Mouse (Mus musculus): ENCODE measurements around the gene St6galnac3.

Gene St6galnac3

DNA sequence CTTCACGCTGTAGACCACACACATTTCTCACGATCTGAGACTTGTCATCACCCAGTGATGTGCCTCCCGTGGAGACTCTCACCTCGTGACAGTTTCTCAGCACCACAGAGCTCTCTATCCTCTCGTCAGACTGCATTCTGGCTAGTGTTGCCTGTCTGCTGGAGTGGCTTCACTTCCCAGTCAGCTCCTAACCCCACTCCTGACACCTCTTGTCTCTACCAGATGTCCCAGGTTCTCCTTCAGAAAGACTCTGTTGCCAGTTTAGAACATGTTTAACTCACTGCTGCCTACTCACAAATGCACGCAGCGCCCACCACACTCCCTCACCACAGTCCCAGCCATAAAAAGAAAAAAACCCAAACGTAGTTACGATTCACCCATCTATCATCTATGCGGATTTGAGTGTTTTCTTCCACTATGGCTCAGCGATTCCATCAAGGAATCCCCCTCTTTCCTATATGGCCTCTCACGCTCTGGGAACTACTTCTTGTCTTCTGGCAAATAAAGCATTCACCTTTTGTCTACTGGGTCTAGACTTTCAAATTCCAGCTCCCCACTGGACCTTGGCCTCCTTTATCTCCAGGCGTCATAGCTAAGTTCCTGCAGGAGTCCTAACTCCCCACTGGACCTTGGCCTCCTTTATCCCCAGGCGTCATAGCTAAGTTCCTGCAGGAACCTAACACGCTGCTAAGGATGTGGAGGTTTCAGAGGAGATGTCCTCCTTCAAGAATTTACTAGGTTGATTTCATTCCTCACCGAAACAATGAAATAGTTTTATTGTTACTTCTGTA is 371.5 kb downstream of the St6galnac3 start:
- no peak for DNase-seq (ENCODE audit: low spot score in 2 of 2)

DNA sequence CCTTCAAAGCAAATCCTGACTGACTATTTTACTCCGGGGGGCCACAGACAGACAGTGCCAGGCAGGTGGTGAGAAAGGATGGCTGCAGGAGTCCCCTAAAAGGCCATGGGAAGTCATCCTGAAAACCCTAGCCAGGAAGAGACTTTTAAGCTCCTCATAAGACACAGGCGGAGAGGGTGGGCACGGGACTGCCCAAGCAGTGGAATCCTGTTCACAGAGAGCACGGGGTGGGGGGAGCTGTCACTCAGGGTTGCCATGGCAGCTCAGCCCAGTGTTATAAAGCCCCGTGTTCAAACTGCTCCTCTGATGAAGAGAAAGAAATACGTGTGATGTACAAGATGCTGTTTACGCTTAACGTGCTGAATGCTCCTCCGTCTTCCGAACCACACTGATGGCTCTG is 375.0 kb downstream of the St6galnac3 start:
- DNase-seq (ENCODE audit: low spot score in 2 of 2) = no peak

DNA sequence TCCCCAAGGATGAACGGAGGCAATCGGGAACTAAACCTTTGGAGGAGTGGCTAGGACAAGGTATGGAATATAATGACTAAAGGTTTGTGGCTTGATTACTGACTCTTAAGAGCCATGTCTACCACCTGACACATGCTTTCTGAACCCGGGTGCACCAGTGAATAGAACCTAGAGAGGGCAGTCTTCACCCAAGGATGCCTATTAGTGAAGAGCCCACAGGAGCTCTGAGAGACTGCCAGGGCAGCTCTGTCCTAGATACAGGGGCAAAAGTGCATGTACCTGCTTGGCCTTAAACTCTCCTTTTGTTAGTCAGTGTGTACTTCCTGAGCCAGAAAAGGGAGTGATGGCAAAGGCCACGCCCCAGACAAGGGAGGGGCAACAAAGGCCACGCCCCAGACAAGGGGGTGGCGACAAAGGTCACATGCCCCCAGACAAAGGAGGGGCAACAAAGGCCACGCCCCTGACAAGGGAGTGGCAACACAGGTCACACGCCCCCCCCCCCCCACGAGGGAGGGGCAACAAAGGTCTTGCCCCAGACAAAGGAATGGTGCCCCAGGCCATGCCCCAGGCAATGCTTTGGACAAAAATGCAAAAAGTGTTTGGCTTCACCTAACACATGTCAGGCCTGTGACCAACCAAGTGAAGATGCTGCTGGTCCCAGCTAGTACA is 376.0 kb downstream of the St6galnac3 start:
- DNase-seq (ENCODE audit: low spot score in 2 of 2) = no peak

DNA sequence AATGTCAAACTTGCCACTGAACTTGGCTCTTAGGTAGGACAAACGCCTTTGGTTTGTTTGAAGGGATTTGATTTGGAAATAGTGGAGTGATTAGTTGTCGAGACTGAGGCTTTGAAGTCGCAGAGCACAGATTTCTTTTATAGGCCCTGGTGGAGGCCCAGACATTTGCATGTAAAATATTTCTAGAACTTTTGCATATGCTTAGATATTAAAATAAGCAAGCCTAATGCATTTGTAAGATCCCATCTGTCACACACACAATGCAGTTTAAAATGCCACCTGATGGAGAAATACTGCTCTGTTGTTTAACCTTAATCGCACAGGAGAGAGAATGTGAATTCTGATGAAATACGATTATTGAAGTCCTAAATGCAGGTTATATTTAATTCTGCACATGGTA is 380.0 kb downstream of the St6galnac3 start:
- no peak for DNase-seq (ENCODE audit: low spot score in 2 of 2)

DNA sequence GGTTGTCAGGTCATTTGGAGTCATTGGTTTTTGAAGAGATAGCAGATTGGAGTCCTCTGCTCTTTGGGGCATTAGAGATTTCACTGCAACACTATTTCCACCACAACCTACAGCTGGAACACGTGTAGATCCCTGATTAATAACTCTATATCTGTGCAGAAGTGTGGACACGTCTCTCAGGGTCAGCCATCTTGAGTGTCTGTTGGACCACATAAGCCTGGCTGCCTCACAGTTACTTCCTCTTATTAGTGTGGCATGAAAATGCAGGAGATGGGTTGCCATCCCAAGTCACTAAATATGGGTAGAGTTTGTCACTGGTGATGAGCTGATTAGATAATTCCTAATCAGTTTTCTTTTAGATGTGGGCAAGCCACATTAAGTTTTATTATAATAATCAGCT is 385.0 kb downstream of the St6galnac3 start:
- no peak for DNase-seq (ENCODE audit: low spot score in 2 of 2)

DNA sequence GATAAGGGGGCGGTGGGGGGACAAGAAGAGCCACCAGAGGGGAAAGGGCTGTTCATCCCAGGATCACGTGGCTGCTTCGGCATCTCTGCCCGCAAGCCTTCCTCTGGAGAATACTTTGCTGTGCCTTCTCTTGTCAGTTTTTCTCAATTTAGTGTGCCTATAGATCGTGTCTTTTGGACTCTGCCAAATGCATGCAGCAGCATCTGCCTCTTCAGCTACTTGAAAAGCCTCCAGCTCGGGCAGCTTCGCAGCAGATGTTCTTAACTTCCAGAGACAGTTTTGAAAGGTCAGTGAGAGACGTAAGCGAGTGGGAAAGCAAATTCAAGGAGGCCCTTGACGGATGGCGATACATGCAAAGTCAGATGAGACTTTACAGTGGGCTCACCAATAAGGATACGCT is 385.9 kb downstream of the St6galnac3 start:
- DNase-seq (ENCODE audit: low spot score in 2 of 2) = no peak

DNA sequence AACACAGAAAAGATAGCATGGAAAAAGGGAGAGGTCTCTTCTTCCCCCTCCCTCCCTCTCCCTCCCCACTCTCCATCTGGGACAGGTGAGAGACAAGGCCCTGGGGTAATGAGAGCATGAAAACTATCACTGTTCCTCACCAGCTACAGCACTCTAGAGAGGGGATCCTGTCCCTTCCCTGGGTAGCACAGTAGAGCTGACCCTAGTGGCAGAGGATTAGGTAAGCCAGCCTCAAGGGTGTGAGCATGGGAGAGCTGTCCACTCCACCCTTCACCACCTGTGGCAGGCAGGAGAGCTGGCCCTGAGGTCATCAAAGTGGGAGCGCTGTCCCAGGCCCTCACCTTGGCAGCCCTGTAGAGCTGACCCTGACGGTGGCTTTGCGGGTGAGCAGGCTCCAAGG is 387.2 kb downstream of the St6galnac3 start:
- DNase-seq (ENCODE audit: low spot score in 2 of 2) = no peak

DNA sequence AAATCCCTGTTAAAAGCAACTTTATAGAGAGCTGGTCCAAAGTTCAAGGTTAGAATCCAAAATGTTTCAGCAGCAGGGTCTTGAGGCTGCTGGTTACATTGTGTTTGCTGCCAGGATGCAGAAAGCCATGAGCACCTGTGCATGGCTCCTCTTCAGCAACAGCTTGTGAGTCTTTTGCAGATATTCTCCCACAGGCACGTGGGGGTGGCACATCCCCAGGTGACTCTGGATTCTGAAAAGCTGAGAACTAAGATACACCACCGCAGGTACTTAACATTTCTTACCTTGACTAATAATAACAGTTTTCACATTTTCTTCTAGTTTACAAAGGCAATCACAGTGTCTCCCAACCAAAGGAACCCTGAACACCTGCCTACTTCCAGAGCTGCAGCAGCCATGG is 387.8 kb downstream of the St6galnac3 start:
- no peak for DNase-seq (ENCODE audit: low spot score in 2 of 2)

DNA sequence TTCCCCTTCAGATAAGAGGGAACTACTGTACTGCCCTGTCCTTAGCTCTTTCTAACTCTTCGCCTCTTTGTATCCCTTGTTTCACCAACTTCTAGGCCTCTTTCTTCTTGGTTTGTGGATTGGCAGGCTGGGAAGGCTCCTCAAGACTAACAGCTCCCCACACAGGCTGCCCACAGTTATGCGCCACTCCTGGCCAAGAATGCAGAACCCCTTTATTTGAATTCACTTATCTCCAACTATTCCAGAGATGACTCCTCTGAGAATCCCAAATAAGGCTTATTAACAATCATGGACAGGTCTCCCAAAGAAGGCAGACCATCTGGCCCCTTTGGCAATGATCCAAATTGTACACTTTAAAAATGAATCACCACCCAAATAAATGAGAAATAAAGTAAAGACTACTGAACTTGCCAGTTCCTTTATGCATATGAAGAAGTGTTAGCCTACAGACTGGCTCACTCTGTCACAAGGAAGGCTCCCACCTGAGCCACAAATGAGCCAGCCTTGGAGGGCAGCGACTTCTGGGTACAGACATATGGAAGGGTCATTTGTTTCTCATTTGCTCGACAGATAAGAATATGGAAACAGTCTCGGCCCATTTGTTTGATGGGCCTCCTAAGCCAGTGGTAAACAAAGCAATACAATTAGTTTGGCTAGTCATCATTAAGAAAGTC is 390.7 kb downstream of the St6galnac3 start:
- DNase-seq (ENCODE audit: low spot score in 2 of 2) = no peak

DNA sequence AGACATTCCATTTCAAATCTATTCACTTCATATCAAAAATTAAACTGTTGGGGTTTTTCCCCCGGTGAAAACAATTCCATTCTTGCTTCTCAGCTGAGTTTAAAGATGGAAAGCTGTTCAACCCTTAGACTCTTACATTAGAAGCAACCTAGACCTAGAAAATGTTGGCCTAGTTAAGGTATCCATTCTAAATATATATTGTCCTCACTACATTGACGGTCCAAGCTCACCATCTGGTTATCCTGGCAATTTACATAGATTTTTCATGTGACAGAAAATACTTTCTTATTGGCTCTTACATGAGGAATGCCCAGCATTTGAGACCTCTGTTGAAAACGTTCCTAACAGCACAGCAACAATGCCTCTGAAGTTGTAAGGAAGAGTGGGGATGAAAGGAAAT is 400.7 kb downstream of the St6galnac3 start:
- no peak for DNase-seq (ENCODE audit: low spot score in 2 of 2)

DNA sequence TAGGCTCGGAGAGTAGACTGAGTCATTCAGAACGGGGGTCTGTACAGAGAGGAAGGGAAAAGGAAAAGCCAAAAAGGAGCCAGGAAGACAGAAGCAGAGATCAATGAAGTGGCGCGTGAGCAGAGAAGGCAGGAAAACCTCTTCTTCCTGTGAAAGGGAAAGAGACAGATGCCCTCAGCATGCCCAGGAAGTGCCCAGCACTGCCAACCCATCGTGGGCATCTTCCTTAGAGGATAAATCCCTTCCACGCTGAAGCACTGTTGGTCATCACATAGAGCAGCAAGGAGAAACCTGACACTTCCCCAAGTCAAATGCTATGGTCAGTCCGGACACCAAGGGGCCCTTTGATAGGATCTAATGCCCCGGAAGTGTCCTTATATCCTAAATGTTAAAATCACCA is 401.5 kb downstream of the St6galnac3 start:
- DNase-seq (ENCODE audit: low spot score in 2 of 2) = no peak

DNA sequence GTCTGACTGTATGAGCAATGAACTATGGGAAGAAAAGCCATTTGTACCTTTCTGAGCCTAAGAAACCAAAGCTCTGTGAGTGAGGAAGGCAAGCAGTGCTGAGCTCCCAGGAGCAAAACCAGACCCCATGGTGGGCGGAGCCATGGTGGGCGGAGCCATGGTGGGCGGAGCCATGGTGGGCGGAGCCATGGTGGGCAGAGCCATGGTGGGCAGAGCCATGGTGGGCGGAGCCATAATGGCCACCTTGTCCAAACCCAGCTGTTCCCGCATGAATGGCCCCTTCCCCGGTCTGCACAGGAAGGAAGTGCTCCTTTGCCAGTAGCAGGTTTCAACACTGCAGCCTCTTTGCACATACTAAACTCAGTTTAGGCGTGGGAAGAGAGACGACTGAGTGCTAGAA is 411.4 kb downstream of the St6galnac3 start:
- no peak for DNase-seq (ENCODE audit: low spot score in 2 of 2)

DNA sequence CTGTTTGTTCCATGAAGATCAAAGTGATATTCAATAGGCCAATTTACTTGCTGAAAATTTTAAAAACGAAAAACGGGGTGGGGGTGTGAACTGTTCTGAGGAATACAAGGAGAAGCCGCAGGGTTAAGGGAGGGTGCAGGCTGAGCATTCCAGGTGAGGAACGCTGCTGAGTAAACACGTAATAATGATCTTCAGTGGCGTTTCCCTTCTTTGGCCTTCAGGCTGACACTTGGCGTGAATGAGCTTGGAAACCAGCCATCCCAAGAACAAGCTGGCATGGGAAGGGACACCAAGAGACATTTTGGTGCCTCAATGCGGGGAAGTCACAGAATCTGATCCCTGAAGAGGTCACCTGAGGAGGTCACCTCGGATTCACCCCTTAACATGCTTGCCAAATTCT is 411.8 kb downstream of the St6galnac3 start:
- DNase-seq (ENCODE audit: low spot score in 2 of 2) = no peak

DNA sequence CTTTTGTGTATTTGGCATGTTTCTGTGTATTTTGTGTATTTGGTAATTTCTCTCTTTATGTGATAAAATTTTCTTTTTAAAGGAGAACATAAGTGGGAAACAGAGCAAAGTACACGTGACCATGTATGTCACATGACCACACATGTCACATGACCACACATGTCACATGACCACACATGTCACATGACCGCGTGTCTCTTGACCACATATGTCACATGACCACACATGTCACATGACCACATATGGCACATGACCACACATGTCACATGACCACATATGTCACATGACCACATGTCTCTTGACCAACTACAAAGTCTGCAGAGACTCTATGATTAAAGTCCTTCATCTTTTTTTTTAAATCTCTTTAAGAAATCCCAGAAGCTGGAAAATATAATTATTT is 413.0 kb downstream of the St6galnac3 start:
- no peak for DNase-seq (ENCODE audit: low spot score in 2 of 2)

DNA sequence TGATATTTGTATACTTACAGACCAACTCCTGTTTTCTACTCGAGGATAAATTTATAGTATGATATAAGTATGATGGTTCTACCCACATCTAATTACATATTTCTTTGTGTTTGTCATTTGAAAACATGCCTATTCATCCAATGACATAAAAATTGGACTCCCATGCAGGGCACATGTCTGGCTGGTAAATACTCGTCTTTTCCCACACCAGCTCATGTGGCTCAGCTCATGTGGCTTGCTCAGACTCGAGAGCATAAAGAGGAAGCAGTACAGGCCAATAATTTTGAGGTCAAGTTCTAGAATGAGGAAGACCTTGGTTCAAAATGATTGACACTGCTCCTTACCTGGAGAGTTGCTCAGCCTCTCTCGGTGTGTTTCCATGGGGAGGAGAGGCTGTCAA is 416.6 kb downstream of the St6galnac3 start:
- DNase-seq (ENCODE audit: low spot score in 2 of 2) = no peak

DNA sequence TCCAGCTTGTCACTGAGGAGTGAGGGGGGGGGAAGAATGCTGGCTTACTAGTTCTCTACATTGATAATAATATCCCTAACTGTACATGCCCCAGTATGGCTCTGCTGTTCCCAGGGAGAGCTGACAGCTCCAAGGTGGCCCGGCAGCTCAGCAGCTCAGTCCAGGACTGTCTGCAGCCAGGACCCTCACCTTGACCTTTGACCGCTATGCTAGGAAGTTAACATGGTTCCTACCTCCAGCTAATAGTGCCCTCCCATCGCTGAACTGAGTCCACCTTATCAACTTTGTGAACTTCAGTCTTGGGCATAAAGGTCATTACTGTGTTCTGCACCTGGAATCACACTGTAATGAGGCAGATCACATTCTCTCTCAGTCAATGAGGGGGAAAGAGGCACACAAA is 419.8 kb downstream of the St6galnac3 start:
- DNase-seq (ENCODE audit: low spot score in 2 of 2) = no peak

DNA sequence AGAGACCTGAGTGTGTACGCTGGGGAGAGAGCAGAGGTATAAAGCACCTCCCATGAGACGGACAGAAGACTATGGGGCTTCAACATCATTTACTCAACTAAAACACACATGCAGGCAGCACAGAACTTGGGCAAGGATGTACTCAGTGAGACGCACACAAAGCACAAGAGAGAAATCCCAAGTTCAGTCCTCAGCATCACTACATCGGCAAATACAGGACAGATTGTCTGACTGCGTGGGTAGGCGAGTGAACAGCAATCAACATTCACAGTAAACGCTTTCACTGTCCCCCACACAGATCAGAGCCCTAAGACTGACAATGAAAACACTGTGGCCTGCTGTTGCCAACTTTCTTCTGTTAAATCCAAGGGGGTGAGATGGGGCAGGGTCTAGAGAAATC is 422.6 kb downstream of the St6galnac3 start:
- no peak for DNase-seq (ENCODE audit: low spot score in 2 of 2)

DNA sequence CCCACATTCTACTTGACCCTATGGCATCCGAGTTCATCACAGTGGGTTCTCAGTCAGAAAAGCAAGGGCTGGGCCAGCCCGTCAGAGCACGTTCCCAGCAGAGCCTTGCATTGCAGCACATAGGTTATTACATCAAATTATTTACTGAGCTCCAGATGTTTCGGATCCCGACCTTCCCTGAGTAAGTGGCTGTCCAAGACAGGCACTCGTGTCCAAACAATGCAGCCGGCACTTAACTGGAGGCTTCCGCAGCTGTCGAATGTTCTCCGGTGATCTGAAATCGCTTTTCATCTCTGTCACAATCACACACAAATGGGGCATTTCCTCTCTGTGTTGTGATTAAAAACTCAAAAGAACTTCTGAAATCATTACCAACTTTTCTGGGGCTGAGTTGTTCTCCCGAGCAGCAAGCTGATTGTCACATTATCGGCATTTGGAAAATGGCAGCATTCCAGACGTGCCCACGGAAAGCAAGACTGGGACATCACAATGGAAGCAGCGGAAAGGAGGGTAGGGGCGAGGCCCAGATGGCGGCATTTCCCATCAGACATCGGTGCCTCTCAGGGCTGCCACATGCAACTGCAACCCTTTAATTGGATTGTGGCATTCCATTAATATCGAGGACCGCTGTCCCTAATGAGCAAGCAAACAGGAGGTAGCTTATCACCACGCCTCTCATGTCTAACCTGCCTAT is 428.5 kb downstream of the St6galnac3 start:
- DNase-seq (ENCODE audit: low spot score in 2 of 2) = no peak

DNA sequence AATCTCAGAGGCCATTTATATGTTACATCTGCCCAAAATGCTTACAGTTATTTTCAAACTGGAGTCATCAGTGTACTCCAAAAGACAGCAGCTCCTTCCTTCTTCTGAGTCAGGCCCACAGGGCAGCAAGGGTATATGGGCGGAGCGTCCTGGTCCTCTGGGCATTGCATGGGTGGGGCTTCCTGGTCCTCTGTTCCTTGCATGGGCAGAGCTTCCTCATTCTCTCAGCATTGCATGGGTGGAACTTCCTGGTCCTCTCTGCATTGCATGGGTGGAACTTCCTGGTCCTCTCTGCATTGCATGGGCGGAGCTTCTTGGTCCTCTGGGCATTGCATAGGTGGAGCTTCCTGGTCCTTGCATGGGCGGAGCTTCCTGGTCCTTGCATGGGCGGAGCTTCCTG is 432.1 kb downstream of the St6galnac3 start:
- peak in 1 of 2 experiments; percentile 20 for DNase-seq (ENCODE audit: low spot score in 2 of 2)

DNA sequence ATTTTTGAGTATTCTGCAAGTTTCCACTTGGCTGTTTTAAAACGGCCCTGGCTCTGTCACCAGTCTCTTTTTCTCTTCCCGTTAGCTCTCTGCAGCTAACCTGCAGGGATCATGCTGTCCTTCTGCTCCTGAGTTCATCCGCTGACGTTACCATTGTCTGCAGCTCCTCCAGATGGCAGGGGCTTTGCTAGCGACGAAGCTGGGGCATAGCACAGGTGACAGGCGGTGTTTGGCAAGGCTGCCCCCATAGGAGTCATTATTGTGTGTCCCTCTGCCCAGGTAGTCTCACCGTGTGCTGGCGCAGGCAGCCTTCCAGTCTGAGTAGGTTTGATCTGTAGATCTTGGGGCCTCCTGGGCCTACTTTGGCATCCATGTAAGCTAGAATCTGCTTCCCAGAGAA is 432.6 kb downstream of the St6galnac3 start:
- no peak for DNase-seq (ENCODE audit: low spot score in 2 of 2)

DNA sequence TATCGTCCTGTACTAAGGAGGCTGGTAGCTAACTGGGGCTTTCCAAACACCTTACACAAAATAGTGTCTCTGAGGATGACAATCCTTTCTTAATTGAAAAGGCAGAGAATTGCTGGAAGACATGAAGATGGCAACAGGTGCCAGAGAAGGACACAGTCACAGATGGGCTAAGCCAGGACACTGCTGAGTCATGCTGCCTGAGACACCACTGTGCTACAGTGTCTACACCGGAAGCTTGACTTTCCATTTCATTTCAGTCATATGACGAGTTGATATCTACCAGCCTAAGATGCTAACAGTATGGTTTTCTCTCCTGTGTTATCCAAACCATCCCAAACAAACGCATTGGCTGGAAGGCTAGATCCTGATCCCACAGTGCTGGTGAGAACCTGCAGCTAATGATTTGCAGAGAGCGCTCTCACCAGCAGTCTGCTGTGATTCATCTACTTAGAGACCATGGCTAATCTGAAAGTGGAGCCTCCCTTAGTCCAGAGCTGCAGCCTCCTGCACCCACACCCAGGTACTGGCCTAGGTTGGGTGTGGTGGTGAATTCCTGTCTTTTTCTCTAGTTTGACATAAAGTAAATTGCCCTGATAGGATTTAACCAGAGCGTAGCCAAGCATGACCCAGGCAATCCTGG is 433.4 kb downstream of the St6galnac3 start:
- no peak for DNase-seq (ENCODE audit: low spot score in 2 of 2)

DNA sequence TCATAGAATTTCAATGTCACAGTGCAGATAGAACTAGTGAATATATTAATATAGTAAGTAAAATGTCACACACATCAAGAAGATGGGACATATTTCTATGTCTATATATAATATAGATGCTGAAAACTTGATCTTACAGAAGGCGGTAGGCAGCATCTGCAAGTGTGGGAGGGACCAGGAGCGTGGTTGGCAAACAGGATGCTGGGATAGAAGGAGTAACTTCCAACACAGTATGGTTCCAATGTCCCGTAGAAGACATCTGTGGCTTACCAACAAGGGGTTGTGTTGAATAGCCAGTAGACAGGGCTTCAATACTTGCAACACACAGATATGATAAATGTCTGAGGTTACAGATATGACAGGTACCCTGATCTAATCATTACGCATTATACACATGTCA is 435.0 kb downstream of the St6galnac3 start:
- no peak for DNase-seq (ENCODE audit: low spot score in 2 of 2)
